Mouse (Mus musculus): ENCODE measurements around the gene Zfp326. TPM values are rescaled to one million over a fixed set of nuclear protein-coding genes. Genes with fewer than 3 reads are reported as not detected.
A peak's percentile ranks its signal among the peaks of the same experiment; 100 is the strongest.

Gene Zfp326
- total RNA-seq, 2 experiments from 2014 or later: 8.3 to 8.5 TPM

DNA sequence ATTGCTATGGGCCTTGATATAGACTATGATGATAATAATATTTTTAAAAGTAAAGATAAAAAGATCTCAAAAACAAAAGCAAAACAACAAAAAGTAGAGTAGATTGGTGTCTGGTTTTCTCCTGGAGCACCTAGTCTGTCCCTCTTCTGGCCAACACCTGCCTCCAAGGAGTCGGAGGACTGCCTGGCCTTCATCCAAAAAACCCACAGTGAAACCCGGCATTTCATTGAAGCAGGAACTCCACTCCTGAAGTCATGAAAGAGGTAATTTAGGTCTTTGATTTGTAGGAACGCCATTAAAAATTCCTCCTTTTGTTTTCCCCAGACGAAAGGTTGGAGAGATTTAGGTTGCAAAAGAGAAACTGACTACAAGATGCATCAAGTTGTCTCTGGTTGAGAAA lies 8.9 kb upstream of the Zfp326 start:
- no peak for DNase-seq

DNA sequence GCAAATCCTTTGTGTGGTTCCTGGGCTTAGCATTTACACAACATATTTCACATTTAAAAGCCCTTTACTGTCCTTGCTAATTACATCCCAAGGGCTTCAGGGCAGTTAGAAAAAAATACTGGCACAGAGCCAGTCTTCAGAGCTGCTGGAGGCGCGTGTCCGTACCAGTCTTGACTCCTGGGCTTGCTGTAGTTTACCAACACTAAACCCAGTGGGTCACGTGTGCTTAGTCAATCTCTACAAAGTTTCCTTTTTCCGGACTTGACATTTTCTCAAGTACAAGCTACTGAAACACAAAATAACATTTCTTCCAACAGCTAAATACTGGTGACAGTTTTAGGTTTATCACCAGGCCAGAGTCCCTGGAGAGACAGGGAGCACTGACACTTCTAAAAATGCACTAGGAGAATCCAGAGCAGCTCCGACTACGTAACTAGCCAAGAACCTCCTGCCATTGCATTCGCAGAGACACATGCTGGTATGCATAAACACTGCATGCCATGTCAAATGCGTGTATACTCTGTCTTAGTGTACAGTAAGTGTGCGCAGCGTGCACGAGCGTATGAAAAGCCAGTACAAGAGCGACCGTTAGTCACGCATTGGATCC lies 8.4 kb upstream of the Zfp326 start:
- DNase-seq: no peak

DNA sequence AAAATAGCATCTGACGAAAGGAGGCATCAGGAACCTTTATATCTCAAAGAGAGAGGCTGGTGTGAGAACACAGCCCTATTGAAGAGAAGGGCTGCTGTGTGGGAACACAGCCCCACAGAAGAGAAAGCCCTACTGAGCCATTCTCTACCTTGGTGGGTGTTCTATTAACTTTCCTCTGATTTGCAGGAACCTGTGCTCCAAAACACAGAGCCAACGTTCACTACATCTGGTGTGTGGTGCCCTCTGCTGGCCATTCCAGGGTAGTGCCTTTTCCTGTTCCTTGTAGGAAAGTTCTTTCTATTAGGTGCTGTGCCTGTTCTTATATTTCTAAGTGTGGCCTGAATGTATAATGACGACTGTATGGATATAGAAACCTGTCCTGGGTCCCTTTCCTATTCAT lies 7.8 kb upstream of the Zfp326 start:
- DNase-seq: peak; percentile 50

DNA sequence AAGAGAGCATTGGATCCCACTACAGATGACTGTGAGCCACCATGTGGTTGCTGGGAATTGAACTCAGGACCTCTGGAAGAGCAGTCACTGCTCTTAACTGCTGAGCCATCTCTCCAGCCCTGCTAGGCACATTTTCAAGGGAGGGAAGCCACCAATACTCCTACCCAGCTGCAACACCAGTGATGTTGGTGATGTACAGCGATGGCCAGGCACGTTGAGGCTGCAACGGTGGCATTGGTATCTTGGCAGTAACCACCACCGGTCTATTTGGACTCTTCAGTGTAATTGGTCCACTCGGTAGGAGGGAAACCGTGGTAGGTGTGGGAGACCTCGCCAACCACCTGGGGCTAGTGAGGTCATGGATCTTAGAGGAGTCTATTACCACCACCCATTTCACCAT lies 6.6 kb upstream of the Zfp326 start:
- no peak for DNase-seq

DNA sequence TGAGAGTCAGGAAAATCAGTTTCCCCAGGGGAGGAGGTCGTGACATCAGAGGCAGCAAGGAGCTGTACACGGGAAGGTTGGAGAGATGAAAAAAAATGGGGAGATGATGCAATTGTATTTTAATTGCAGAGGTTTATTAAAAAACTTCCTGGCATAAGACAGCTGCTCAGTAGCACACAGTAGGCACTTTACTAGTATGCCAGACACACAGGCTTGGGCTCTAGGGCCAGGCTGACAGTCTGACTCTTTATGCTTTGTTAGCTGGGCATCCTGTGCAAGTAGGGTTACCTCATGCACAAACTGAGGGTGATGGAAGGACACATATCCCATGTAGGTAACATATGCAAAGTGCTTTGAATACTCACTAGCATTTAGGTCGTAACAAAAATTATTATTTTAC lies 5.2 kb upstream of the Zfp326 start:
- no peak for DNase-seq

DNA sequence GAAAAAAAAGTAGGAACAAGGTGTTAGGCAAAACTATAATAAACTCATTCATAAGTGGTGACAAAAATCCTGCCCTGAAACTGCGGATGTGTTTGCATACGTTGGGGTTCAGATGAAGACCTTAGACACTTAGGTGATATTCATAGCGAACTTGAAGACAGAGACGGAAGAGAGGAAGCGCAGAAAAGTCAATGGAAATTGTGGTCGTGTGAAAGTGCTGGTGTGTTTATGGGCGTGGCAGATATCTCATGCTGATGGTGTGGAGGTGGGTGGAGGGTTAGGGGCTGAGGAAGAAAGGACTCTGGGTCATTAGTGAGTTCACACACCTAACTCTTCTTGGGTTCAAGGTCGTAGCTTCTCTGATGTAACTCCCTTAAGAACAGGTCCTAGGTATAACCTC lies 4.2 kb upstream of the Zfp326 start:
- no peak for DNase-seq

DNA sequence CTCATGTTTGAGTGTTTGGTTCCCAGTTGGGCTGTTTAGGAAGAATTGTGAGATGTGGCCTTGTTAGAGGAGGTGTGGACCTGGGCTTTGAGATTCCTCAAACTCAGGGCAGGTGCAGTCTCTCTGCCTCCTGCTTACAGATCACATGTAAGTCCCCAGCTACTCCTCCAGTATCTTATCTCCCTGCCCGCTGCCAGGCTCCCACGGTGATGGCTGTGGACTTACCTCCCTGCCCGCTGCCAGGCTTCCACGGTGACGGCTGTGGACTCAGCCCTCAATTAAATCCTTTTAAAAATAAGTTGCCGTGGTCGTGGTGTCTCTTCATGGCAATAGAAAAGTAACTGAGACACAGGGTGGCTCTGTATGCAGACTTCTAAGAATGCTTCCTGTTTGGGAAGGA lies 3.4 kb upstream of the Zfp326 start:
- DNase-seq: no peak

DNA sequence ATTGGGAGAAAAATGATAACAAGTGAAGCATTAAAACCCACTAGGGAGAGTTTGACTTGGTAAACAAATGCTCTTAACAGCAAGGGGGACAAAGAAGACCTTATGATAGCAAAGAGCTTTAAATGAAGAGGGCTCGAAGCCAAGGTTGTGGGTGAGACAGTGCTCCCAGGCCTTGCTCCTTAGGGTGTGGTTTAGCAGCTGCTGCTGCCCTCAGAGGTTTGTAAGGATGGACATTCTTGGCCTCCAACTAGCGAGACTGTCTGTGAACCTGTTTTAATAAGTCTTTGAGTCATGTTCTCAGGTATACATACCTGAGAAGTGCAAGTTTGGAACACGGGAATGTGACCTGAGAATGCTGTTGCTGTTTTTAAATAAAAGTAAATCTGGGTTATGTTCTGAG lies 2.6 kb upstream of the Zfp326 start:
- DNase-seq: no peak

DNA sequence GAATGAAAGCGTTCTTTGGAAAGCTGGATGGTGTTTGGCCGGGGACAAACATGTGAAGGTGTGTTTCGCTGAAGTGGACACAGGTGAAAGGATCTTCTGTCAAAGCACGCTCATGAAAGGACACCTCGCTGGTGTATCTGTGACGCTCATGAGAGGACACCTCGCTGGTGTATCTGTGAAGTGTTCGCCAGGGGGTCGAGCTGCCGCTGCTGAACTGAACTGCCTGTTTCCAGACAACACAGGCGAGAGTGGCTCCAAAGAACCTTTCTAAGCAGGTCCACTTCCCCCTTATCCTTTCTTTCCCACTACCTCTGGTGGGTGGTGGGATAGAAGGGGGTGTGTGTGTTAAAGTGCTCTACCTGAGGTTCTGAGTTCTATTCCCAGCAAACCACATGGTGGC lies 1.9 kb upstream of the Zfp326 start:
- DNase-seq: no peak

DNA sequence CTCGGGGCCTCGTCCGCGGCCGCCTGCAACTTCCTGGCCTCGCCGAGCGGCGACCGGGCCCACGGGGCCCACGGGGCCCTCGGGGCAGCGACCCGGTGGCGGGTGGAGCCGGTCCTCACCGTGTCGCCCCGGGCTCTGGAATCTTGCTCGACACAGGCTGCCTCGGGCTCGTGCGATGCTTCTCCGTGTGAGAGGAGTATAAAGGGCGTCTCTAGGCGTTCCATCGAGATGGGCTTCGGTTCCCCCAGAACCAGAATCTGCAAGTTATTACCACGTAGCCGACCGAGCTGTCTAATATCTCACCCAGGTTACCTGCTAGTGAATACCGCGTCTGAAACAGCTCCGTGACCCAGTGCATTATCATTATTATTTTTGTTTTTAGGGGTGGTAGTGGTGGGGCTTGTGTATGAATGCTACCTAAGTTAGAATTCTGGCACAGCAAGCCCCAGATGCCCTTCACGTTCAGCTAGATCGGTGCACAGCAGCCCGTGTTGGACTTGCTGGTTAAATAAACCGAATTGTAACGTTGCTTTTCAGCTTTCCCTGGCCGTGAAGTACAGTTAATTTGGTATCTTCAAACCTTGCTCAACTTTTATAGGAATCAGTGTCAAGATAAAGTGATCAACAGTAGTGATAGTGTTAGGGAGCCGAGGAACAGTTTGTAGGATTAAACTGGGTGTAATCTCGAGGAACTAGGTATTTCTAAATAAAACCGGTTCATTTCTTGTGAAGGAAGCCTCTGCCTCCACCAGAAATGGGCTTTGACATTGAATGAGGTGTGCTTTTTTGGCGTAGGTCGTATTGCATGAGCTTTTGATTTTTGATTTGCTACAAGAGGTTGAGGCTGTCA lies 785 bp downstream of the Zfp326 start:
- DNase-seq: no peak

DNA sequence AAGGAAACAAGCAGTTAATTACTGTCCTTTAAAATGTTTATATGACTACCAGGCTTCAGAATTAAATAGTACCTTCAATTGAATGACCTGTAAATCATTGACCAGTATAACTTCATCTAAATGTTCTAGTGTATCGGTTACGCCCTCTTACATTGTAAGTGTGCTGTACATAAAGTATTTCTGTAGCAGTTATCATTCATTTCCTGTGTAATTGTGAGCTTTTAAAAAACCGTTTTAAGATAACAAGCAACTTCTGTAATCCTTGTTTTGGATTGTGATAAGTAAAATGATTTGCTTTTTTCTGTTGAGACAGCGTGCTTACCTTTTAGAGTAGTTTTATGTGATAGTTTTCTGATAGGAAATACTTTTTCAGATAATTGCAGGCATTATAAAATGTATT lies 11.0 kb downstream of the Zfp326 start:
- DNase-seq: no peak

DNA sequence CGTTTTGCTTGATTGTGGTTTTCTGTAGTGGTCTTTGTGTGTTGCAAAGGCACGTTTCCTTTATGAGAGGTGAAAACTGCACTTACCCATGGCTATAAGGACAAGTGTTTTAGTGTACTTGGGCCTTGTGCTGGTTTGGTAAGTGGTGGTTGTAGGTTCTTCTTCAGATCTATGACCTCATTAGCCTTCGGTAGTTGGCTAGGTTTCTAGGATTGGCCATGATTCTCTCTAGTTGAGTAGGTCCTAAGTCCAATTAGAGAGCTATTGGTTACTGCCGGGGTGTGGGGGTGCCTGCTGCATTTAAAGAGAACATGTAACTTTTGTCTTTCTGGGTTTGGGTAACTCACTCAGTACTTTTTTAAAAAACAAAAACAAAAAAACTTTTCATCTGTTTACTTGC lies 21.8 kb downstream of the Zfp326 start:
- DNase-seq: no peak

DNA sequence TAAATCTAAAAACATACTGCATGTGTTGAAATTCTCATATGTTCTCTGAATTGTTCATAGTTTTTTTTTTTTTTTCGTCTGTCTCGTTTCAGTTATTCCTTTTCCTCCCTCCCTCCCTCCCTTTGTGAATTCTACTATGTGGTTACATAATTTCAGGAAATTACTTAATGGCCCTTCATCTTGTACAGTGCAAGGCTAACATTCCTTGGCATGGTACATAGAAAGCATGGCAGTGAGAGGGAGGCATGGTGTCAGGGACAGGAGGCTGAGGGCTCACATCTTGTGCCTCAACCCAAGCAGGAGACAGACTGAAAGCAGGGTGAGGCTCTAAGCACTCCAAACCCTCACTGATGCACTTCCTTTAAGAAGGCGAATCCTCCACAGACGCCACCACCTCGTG lies 32.8 kb downstream of the Zfp326 start:
- DNase-seq: no peak

DNA sequence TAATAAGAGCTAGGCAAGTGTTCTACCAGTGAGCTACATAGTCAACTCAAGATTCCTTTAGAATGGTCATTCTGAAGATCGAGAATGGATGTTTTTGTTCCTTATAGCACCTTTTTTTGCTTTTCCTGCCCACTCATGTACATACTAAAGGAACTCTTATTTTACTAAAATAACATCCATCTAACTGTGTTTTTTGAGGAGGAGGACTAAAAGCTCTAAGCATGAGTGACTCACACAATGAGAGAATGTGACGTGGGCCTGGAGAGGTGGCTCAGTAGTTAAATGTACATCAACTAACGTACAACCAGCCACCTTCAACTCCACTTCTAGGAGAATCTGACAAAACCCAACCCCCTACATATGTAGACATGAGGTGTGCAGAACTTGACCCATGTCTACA lies 33.3 kb downstream of the Zfp326 start:
- DNase-seq: no peak

DNA sequence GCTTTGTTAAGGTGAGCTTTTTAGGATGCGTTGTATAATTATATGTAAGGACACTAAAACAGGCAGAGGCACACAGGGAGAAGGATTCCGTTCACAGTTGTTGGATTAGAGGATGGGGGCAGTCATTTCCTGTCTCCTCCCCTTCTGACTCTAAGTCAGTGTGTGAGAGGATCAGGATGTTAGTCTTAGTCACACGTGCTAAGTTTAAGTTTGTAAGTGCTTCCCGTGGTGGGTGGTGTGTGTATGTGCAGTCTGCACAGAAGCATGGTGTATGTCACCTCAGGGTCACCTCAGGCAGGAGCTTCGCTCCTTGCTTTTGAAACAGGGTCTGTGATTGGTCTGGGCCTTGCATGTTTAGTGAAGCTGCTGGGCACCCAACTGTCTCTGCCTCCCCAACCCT lies 35.1 kb downstream of the Zfp326 start:
- DNase-seq: no peak

DNA sequence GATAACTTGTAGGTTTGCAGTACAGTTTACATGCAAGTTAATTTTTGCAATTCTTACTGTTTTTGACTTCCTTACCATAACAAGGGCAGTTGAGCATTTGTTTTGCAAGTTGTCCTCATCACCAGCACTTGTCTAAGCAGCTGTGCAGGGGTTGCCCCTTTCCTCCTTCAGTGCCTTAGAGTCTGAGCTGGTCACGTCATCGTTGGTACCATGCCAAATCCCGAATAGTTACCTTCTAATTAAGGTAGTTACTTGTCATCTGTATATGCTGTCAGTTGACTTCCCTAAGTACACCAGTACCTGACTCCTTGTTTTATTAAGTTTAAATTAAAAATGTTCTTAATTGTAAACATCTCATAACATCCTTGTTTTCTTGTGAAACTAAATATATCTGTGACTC lies 41.0 kb downstream of the Zfp326 start:
- DNase-seq: no peak

DNA sequence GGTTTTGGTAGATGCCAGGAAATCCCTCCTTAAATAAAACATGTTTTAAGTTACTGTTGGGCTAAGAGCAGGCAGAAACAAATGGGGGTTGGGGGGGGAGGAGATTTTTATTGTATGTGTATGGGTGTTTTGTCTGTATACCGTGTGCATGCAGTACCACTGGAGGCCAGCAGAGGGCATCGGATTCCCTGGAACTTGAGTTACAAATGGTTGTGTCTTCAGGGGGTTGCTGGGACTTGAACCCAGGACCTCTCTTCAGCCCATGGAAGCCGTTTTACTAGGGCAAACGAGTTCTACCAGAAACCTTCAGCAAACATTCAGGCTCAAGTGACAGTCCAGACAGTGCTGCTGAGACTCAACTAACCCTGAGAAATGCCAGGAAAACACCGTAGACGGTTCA lies 41.9 kb downstream of the Zfp326 start:
- DNase-seq: no peak

DNA sequence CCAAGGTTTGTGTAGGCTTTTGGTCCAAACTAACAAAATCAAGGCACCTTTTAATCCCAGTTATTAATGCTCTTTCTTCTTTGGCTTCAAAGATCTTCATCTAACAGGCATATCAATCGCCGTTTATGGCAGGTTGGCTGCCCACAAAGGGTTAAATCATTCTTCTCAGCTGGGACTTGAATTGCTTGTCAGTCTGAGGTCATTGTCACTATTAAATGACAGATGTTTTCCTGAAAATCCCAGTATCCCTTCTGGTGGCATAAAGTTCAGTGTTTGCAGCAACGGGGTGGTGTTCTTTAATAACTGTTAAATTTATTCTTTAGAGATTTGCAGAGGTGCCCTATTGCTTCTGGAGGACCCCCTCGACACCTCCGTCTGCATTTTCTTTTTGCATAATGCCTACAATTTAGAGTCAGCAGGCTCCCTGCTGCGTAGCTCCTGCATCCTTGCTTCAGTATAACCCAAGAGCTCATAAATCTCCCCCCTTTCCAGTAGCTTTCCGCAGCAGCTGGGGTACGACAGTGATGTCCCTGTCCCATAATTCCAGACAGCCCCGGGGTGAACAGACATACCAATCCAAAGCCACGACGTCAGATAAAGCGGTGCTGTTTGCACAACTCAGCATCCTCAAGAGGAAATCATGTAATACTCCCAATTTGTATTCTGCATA lies 46.6 kb downstream of the Zfp326 start:
- DNase-seq: no peak

DNA sequence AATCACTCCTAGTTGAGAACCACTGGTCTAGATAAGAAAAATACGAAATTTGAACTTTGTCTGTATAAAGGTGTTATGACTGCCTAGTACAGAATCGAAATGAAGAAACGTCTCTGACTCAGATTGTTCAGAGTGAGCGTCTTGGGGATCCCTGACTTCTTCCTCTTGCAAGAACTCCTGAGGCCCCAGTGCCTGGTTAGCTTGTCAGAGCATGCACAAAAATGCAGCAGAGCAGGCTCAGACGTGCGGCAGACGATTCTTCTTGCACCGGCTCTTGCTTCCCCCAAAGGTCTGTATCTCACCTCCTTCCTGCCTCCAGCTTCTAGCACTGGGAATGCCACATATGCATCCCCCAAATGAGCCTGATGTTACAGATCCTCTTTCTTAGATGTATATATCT lies 48.0 kb downstream of the Zfp326 start:
- DNase-seq: no peak

DNA sequence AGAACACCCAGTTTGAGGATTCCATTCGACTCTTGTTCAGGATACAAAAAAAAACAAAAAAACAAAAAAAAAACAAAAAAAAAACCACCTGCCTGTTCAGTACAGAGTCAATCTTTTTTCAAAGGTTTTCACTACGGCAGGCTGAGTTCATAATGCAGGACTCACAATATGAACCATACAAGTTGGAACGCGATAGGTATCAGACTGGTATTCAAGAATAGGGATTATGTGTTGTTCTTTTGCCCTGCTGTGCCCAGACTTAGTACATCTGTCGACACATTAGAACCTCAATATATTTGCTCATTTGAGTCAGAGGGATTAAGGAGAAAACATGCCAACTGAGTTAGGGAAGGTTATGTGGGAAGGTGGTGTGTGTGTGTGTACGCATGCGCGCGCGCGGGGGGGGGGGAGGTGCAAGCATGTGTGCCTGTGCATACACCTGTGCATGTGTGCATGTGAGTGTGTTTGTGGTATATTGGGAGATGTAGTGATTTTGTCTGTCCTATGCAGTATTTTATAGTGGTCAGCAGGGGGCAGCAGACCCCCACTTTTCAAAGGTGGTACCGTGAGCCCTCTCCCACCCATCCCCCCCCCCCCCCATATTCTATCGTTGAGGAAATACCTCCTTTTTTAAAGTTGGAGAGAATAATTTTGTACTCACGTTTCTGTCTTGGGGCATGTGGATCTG lies 49.3 kb downstream of the Zfp326 start:
- DNase-seq: no peak

DNA sequence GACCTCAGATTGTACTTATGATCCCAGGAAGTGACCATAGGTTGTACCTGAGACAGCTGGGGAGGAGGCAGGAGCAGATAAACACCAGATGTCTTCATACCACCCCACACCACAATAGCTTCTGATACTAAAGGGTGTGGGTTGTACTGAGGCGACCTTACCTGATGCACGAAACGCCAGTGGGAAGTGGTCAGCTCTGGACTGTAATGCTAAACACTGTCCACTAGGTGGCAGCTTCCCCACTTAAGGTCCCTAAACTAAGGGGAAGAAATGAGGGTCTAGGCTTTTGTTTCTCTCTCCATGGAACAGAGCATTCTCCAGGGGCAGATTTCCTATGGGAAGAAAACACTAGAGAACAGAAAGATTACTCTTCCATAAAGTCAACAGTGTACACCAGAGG lies 53.9 kb downstream of the Zfp326 start:
- DNase-seq: no peak

DNA sequence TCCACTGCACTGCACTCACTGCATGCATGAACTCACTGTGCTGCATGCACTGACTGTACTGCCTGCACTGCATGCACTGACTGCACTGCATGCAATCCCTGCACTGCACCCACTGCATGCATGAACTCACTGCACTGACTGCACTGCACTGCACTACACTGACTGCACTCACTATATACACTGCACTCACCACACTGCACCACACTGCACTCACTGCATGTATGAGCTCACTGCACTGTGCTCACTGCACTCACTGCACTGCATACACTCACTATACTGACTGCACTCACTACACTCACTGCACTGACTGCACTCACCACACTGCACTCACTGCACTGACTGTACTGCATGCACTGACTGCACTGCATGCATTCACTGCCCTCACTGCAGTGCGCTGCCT lies 56.0 kb downstream of the Zfp326 start:
- no peak for DNase-seq

DNA sequence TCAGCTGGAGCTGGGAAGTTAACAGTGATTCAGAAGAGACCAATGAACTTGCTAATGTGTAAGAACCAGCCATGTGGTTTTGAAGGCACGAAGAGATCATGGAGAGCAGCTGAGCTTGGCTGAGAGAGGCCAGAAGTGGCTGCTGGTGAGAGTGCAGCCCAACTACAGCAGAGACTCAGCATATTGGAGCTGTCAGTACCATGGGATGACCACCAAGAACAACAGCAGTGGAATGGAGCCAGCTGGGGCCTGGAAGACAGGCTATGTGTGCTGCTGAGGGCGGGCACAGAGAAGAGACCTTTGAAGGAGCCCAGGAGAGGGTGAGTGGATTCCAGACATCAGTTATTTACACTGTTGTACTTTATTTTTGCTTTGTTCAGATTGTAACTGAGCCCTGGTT lies 65.6 kb downstream of the Zfp326 start:
- no peak for DNase-seq
